Mouse (Mus musculus): Measurements from ENCODE around the gene Selenon.
"Not testable (repeated sequence)": the region's sequence is repeated elsewhere in the genome, so short reads cannot be mapped to it uniquely, and the experiment has no call there.

The Selenon gene

DNA sequence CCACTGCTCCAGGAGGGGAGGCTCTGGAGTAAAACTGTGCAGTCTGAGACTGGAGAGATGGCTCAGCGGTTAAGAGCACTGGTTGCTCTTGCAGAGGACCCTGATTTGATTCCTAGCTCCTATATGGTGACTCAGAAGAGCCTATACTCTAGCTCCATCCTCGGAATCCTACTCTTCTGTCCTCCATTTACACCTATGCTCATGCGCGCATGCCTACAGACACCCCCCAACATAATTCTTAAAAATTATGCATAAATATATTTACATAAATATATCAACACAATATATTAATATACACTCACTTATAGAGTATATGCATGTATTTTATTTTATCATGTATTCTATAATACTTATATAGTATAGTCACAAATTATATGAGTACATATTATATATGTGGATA is 41.6 kb downstream of the Selenon start:
- no peak for DNase-seq (ENCODE audit: low spot score)

DNA sequence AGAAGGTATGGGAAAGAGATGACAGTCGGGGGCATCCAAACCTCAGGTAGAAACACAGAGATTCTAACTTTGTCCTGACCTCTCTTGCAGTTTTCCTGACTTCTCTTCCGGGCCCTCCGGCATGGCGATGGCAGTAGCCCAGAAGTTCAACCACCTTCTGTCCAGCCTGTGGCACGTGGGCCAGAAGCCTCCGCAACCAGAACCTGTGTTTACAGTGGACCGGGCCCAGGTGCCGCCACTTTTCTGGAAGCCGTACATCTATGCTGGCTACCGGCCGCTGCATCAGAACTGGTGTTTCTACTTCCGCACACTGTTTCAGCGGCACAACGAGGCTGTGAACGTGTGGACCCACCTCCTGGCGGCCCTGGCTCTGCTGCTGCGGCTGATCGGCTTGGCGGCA is 45.3 kb downstream of the Selenon start:
- DNase-seq (ENCODE audit: low spot score) = no peak

DNA sequence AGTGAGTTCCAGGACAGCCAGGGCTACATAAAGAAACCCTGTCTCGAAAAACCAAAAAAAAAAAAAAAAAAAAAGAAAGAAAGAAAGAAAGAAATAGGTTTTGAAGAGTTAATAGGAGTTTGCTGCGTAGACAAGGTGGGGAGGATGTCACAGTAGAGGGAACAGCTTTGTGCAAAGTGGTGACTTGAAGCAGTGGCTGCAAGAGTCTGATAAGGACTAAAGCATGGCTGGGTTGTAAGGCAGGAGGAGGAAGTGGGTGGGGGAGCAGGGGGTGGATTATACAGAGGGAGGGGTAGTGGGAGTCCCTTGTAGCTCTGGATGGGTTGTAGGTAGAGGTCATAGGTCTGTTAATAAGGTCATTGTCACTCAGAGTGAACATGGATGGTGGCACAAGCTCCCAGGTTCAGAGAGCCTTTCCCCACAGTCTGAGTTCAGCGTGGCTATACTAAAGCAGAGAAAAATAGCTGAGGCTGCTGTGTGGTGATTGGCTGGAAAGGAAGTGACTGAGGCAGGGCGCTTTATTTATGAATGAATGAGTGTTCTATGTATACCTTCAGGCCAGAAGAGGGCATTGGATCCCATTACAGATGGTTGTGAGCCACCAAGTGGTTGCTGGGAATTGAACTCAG is 45.9 kb downstream of the Selenon start:
- no peak for DNase-seq (ENCODE audit: low spot score)

DNA sequence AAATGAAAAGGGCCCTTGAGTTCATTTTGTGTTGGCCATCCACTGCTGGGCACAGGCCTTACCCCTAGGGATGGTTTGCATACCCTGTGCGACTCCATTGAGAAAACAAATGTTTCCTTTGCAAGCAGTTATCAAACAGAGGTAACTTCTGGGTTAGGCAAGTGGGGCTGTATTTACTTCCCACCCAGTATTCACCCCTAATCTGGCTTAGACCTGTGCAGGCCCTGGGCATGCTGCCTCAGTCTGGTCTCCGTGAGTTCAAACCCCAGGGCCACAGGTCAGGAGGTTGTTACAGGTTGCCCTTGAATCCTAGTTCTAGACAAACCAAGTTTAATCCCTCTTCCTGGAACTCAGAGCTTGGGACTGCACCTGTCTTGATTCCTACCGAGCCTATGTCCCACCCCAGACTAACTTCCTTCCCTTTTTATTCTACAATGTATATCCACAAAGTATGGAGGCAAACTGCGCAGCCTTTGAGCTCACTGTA is 46.6 kb downstream of the Selenon start:
- no peak for DNase-seq (ENCODE audit: low spot score)

DNA sequence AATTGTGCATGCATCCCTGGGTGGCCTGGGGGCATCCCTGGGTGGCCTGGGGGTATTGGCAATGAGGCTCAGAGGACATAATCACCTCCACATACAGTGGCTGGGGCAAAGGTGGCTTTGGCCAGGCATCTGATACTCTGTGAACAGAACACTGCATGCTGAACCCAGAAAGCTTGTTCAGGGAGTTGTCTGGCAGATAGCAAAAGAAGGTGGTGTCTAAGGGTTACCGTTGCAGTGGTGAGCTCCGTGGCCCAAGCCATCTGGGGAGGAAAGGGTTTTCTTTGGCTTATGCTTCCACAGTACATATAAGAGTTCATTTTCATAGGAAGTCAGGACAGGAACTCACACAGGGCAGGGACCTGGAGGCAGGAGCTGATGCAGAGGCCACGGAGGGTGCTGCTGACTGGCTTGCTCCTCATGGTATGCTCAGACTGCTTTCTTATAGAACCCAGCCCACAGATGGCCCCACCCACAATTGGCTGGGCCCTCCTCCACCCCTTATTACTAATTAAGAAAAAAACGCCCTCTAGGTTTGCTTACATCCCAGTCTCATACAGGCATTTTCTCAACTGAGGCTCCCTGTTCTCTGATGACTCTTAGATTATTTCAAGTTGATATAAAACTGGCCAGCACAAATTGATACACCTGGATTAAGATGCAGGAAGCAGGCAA is 48.1 kb downstream of the Selenon start:
- no peak for DNase-seq (ENCODE audit: low spot score)

DNA sequence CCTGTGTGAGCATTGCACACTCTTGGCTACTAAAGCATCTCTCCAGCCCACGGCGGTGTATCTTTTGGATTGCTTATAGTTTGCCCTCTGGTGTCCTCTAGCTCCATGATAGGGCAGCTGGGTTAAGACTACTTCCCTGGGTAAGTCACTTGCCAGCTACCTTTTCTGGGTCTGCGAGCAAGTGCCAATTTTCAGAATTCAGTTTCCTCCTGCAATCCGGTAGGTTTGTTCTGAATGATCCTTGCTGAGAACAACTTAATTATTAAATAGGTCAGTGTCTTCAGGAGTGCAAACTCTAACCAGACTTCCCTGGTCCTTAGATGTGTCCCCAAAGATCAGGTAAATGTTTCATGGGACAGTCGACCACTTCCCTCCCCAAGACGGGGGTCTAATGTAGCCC is 50.9 kb downstream of the Selenon start:
- DNase-seq (ENCODE audit: low spot score) = no peak

DNA sequence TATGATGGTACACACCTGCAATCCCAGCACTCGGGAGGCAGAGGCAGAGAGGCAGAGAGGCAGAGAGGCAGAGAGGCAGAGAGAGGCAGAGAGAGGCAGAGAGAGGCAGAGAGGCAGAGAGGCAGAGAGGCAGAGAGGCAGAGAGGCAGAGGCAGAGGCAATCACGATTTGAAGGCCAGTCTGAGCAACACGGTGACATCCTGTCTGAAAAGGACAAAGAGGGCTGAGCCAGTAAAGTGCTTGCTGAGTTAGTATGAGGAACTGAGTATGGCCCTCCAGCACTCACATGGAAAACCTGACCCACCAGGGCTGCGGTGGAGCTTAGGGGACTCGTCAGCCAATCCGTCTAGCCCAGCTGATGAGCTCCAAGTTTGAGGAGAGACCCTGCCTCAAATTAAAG is 53.0 kb downstream of the Selenon start:
- DNase-seq (ENCODE audit: low spot score) = not testable (repeated sequence)

DNA sequence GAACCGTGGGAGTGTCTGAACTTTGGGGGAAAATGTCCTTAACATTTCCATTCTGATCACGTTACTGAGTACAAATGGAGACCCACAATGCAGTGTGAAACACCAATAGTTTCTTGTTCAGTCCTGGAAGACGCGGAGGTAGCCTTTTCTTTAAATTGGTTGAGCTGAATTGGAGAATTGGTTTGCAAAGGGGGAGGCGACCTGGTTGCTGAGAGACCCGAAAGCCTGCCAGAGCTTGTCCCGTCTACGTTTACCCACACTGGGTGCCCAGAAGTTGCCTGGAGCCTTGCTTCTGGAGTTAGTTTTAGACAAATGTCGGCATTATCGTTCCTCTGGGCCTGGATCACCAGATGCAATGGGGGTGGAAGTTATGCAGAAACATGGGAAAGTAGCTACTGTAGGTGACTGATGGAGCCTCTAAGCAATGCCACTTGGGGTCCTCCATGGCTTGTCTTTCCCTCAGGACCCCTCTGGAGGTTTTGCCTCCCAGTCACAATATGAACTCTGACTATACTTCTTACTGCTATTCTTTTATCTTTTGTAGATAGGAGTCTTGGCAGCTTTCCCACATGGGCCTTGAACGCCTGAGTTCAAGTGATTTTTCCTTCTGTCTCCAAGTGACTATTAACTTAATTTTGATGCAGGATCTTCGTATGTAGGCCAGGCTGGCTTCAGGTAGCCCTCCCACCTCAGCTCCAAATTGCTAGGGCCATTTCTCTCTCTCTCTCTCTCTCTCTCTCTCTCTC is 53.8 kb downstream of the Selenon start:
- DNase-seq (ENCODE audit: low spot score) = peak; percentile 45

DNA sequence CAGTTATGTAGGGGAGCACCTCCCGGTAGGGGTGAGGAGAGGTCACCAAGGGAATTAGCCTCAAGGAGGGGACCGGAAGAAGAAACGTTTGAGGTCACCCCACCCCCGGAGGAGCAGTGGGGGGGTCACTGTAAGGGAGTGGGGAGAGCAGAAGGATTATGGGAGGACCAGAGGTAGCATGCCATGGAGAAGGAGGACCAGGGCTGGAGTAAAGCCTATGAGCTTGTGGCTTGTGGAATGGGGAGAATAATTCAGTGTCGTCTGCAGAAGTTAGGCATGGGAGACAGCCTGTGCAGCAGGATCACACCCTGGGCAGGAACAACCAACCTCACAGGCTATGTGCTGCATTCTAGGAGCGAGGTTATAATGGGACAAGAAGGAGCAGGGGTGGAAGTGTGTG is 54.7 kb downstream of the Selenon start:
- DNase-seq (ENCODE audit: low spot score) = no peak

DNA sequence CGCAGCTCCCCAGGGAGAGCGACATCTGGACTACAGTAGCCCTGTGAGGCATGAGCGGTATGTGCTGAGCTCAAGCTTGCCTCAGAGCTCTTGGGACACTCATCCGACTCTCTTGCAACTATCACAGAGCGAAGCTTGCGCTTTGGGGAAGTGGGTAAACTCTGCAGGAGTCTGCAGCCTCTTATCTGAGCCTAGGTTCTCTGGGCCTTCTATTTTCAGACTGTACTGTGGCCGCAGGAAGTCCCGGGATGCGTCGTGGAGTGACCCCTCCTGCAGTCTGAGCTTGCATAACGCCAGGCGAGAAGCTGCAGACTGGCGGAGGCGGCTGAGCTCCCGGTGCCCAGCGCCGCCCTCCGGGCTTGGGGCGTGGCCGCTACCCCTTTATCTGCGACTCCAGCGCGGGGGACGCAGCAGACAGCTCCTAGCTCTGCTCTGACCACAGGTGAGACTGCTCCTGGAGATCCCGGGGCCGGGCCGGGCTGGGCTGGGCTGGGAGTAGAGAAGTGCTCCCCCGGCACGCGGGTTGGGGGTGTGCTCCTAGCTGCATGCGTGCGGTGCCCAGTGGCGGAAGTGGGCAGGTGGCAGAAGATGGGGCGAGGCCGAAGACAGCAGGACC is 55.3 kb downstream of the Selenon start, which contains the start of gene Paqr7:
TSS of gene Paqr7 (plus strand) at position 103 of the 616 bp plus-strand sequence.
- peak; percentile 85 for DNase-seq (ENCODE audit: low spot score)

DNA sequence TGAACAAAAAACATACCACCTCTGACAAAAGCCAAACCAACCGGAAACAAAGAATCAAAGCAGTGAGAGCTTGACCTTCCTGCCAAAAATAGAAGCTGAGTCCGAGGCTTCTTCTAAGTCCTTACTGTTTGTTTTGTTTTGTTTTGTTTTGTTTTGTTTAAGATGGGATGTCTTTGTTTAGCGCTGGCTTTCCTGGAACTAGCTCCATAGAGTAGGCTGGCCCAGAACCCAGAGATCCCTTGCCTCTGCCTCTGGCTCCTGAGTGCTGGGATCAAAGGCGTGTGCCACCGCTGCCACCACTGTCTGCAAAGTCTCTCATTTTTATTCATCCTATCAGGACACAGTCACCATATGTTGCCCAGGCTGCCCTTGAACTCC is 56.4 kb downstream of the Selenon start:
- DNase-seq (ENCODE audit: low spot score) = no peak

DNA sequence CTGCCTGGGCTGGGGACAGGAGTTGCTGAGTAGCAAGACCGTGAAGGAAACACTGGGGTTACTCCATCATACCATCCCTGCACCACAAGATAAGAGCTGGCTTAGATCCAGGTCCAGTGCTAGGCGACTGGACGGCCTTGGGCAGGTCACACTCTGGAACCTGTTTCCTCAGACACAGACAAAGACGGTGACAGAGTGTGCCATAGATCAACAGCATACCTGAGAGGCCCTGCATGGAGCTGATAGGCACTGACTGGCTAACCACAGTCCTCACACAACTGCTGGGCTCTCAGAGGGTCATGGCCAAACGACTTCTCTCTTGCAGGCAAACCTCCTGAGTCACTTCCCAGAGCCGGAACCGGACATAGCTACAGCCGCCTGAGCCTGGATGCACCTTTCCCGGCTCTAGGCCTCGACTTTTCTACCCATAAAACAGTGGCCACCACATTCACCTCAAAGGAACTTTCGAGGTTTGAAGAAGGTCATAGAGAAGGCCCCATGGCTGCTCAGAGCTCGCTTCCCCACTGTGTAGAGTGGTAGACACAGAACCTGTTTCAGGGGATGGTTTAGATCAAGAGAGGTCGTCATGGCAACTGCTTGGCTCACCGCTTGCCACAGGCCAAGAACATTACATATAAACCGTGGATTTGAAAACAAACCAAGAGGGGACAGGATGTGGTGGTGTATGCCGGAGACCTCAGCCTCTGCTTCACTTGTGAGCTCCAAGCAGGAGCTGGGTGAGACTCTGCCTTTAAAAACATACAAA is 57.0 kb downstream of the Selenon start:
- no peak for DNase-seq (ENCODE audit: low spot score)

DNA sequence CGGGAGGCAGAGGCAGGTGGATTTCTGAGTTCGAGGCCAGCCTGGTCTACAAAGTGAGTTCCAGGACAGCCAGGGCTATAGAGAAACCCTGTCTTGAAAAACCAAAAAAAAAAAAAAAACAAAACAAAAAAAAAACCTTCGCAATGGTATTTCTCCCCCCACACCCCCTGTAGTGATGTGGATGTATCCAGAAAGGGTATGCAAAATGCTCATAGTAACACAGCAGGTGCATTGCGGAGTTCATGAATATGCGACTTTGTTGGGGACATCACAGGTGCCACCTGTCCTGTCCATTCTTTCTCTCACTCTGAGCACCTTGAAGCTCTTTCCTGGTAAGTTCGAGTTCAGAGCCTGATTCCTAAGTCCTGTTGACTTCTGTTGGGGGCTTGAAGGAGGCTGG is 57.8 kb downstream of the Selenon start:
- DNase-seq (ENCODE audit: low spot score) = not testable (repeated sequence)

DNA sequence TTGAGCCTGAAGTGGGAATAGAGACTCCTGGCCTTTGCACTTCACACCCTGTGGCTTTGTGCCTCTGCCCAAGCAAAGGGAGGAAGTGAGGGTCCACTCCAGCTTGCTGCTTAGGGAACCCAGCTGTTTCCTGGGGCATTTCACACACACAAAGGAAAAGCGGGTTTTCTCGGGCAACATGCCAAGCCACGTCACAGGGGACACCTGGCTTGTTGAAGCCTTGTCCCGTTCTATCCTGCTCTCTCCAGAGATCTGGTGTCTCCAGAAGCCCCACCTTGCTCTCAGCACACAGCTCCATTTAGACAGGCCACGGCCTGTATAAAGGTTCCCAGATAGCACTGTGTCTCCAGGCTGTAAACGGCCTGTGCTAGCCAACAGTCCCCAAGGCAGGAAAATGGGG is 60.2 kb downstream of the Selenon start:
- no peak for DNase-seq (ENCODE audit: low spot score)

DNA sequence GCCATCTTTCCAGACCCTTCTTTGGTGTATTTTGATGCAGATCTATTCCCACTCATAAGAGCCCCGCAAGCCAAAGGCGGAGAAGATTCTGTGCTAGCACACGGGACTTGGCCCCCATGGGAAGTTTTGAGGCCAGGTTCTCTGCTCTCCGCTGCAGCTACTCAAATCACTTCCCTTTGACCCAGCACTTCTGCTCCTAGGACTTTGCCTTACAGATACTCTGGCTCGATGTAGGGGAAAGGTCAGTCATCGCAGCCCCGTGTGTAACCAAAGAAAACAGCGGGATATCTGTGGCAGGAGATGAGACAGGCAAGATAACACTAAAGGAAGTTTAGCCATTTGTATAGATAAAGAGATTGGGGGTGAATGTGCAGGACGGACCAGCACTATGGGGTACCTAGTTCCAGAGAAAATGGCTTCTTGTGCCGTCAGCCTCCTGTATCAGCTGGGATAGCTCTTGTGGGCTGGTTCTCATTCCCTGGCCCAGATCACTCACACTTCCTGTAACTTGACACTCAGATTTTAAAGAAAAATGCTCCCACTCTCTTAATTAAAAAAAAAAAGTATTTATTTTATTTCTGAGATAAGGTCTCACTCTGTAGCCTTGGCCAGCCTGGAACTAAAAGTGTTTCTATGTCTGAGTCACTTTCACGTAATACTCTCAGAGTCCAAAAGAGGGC is 61.8 kb downstream of the Selenon start:
- DNase-seq (ENCODE audit: low spot score) = no peak

DNA sequence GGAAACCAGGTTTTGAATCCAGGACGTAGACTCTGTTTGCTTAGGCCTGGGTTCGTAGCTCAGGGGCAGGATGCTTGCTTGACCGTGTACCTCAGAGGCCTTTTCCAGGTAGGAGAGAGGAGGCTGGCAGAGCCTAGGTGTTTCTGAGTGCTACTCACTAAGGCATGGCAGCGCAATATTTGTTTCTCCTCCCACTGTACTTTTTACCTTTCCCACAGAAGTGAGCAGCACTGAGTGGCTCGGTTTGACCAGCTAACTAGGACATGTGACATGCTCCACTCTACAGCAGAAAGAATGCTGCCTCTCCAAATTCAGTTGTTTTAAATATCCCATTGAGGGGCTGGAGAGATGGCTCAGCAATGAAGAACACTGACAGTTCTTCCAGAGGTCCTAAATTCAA is 63.8 kb downstream of the Selenon start:
- DNase-seq (ENCODE audit: low spot score) = no peak
